Mouse (Mus musculus) MEL (cell line): ENCODE data around the gene Zdhhc8. TPM values are rescaled to one million over a fixed set of nuclear protein-coding genes. Genes with fewer than 3 reads are reported as not detected.

Experiments
- DNase-seq: peaks from one replicate; pipeline ENCODE4 v3.0.0; 2011; ENCODE audit warnings: low read depth, low spot score
- H3K27ac ChIP-seq: 2 replicates; pipeline ENCODE4 v1.5.1; 2012; ENCODE audit warnings: low read depth, mild to moderate bottlenecking, control low read depth, low read length, moderate library complexity; ENCODE audit not compliant: control insufficient read depth
- H3K27me3 ChIP-seq, 2 experiments: fragments of 150-350 bp in 1 of 2; sonication (generic) in 1 of 2; 2 replicates each; pipeline ENCODE4 v1.6.1; 2012; ENCODE audit warnings: low read length in 2 of 2, mild to moderate bottlenecking in 2 of 2, improper control_type of control experiment in 1 of 2, moderate library complexity in 1 of 2; ENCODE audit not compliant: insufficient read depth in 2 of 2, control insufficient read depth in 1 of 2
- H3K36me3 ChIP-seq, 2 experiments: 2 replicates each; pipeline ENCODE4 v1.6.1; 2012 to 2014; ENCODE audit warnings: low read length in 2 of 2, improper control_type of control experiment in 1 of 2, inconsistent platforms in 1 of 2, mild to moderate bottlenecking in 1 of 2; ENCODE audit not compliant: insufficient read depth in 2 of 2, control insufficient read depth in 1 of 2
- H3K4me1 ChIP-seq, 2 experiments: fragments of 150-350 bp in 1 of 2; sonication (generic) in 1 of 2; 2 replicates each; pipeline ENCODE4 v1.6.1; 2012; ENCODE audit warnings: low read length in 2 of 2, improper control_type of control experiment in 1 of 2, mild to moderate bottlenecking in 1 of 2; ENCODE audit not compliant: insufficient read depth in 2 of 2, control insufficient read depth in 1 of 2
- H3K4me3 ChIP-seq, 2 experiments: fragments of 150-350 bp in 1 of 2; sonication (generic) in 1 of 2; 2 replicates each; pipeline ENCODE4 v1.5.1; 2012; ENCODE audit warnings: low read depth in 2 of 2, low read length in 2 of 2, mild to moderate bottlenecking in 2 of 2, moderate library complexity in 2 of 2, control low read depth in 1 of 2, improper control_type of control experiment in 1 of 2; ENCODE audit not compliant: control insufficient read depth in 1 of 2, insufficient read depth in 1 of 2
- H3K79me2 ChIP-seq: 2 replicates; pipeline ENCODE4 v1.6.1; 2012; ENCODE audit warnings: mild to moderate bottlenecking, low read length, moderate library complexity; ENCODE audit not compliant: control insufficient read depth, poor library complexity, insufficient read depth
- H3K9ac ChIP-seq: 2 replicates; pipeline ENCODE4 v1.6.1; 2012; ENCODE audit warnings: low read depth, mild to moderate bottlenecking, control low read depth, low read length, moderate library complexity; ENCODE audit not compliant: control insufficient read depth, poor library complexity, severe bottlenecking
- H3K9me3 ChIP-seq: fragments of 150-350 bp; sonication (generic); replicated peaks from 2 replicates; pipeline ENCODE4 v1.6.1; 2012; ENCODE audit warnings: mild to moderate bottlenecking, low read length, improper control_type of control experiment, moderate library complexity; ENCODE audit not compliant: insufficient read depth
- CHD2 ChIP-seq: IDR thresholded peaks from 2 replicates; pipeline ENCODE4 v1.6.1; 2011; ENCODE audit warnings: low read length, improper control_type of control experiment
- CTCF ChIP-seq, 3 experiments: IDR thresholded peaks in 2 of 3; conservative IDR thresholded peaks in 1 of 3; 2 replicates each; pipeline ENCODE4 v1.5.1; 2011 to 2012; ENCODE audit warnings: low read length in 3 of 3, low read depth in 2 of 3, mild to moderate bottlenecking in 2 of 3, improper control_type of control experiment in 1 of 3, inconsistent platforms in 1 of 3, mixed read lengths in 1 of 3, moderate library complexity in 1 of 3; ENCODE audit not compliant: control insufficient read depth in 1 of 3, insufficient read depth in 1 of 3, poor library complexity in 1 of 3, severe bottlenecking in 1 of 3
- ELF1 ChIP-seq: IDR thresholded peaks from 2 replicates; pipeline ENCODE4 v1.6.1; 2014; ENCODE audit warnings: low read depth, mild to moderate bottlenecking, inconsistent platforms, low read length, improper control_type of control experiment, moderate library complexity
- GATA1 ChIP-seq: IDR thresholded peaks from 2 replicates; pipeline ENCODE4 v1.6.1; 2011; ENCODE audit warnings: low read depth, low read length, improper control_type of control experiment
- HCFC1 ChIP-seq: IDR thresholded peaks from 2 replicates; pipeline ENCODE4 v1.6.1; 2012; ENCODE audit warnings: low read depth, mild to moderate bottlenecking, inconsistent platforms, low read length, improper control_type of control experiment, moderate library complexity
- JUND ChIP-seq: IDR thresholded peaks from 2 replicates; pipeline ENCODE4 v1.6.1; 2011; ENCODE audit warnings: low read depth, mild to moderate bottlenecking, improper control_type of control experiment, low read length
- KAT2A ChIP-seq: conservative IDR thresholded peaks from 2 replicates; pipeline ENCODE4 v1.6.1; 2012; ENCODE audit warnings: low read depth, low read length, improper control_type of control experiment, inconsistent platforms
- MAZ ChIP-seq: IDR thresholded peaks from 2 replicates; pipeline ENCODE4 v1.6.1; 2012; ENCODE audit warnings: low read depth, mild to moderate bottlenecking, inconsistent platforms, low read length, improper control_type of control experiment
- MYB ChIP-seq: IDR thresholded peaks from 2 replicates; pipeline ENCODE4 v1.6.1; 2011; ENCODE audit warnings: mild to moderate bottlenecking, low read depth, low read length, improper control_type of control experiment
- NELFE ChIP-seq: IDR thresholded peaks from 2 replicates; pipeline ENCODE4 v1.6.1; 2011; ENCODE audit warnings: low read depth, low read length, improper control_type of control experiment
- POLR2A ChIP-seq, 2 experiments: IDR thresholded peaks; 2 replicates each; pipeline ENCODE4 v1.6.1; 2011 to 2012; ENCODE audit warnings: low read length in 2 of 2, mild to moderate bottlenecking in 2 of 2, control low read depth in 1 of 2, improper control_type of control experiment in 1 of 2, low read depth in 1 of 2, moderate library complexity in 1 of 2; ENCODE audit not compliant: control insufficient read depth in 1 of 2, insufficient read depth in 1 of 2, poor library complexity in 1 of 2
- SMC3 ChIP-seq: IDR thresholded peaks from 2 replicates; pipeline ENCODE4 v1.6.1; 2011; ENCODE audit warnings: low read depth, low read length, improper control_type of control experiment
- TCF12 ChIP-seq: IDR thresholded peaks from 2 replicates; pipeline ENCODE4 v1.6.1; 2014; ENCODE audit warnings: low read depth, mild to moderate bottlenecking, inconsistent platforms, low read length, improper control_type of control experiment, moderate library complexity
- UBTF ChIP-seq: IDR thresholded peaks from 2 replicates; pipeline ENCODE4 v1.6.1; 2012; ENCODE audit warnings: low read depth, mild to moderate bottlenecking, inconsistent platforms, low read length, improper control_type of control experiment, moderate library complexity, borderline replicate concordance; ENCODE audit not compliant: insufficient read depth
- USF1 ChIP-seq: IDR thresholded peaks from 2 replicates; pipeline ENCODE4 v1.6.1; 2014; ENCODE audit warnings: low read depth, mild to moderate bottlenecking, inconsistent platforms, low read length, improper control_type of control experiment, moderate library complexity
- ZC3H11A ChIP-seq: IDR thresholded peaks from 2 replicates; pipeline ENCODE4 v1.6.1; 2012; ENCODE audit warnings: low read depth, mild to moderate bottlenecking, inconsistent platforms, low read length, improper control_type of control experiment
- ZKSCAN1 ChIP-seq: IDR thresholded peaks from 2 replicates; pipeline ENCODE4 v1.6.1; 2012; ENCODE audit warnings: low read depth, mild to moderate bottlenecking, inconsistent platforms, low read length, improper control_type of control experiment, moderate library complexity
- ZNF384 ChIP-seq: IDR thresholded peaks from 2 replicates; pipeline ENCODE4 v1.6.1; 2012; ENCODE audit warnings: low read depth, mild to moderate bottlenecking, inconsistent platforms, low read length, improper control_type of control experiment
- polyA plus RNA-seq, 2 experiments: library from polyadenylated mRNA; stranded (reverse) in 1 of 2; unstranded in 1 of 2; fragments of >175 nt in 1 of 2; fragments of >200 nt in 1 of 2; gene quantifications; 2 replicates each; pipeline versions ENCODE4 v1.2.1 to v1.2.4; 2012; ENCODE audit warnings: low replicate concordance in 2 of 2, low read depth in 1 of 2; ENCODE audit not compliant: insufficient read length in 2 of 2, insufficient read depth in 1 of 2, missing spikeins in 1 of 2
- total RNA-seq: library from RNA; depleted of rRNA; stranded (reverse); fragments of 300-350 nt; gene quantifications from 2 replicates; pipeline ENCODE4 v1.2.3, GENCODE M21; 2012

Gene Zdhhc8
- total and polyA plus RNA-seq, 3 experiments, result 9.6 to 33.2 TPM; not detected in 1

GRCm38 (mm10) chr16:18221543-18221898 is 13.4 kb downstream of the Zdhhc8 start:
- TF ChIP-seq CTCF (IDR thresholded peaks at IDR 0.05 in 2 of 3, conservative IDR thresholded peaks at IDR 0.05 in 1 of 3; ENCODE audit: control insufficient read depth in 1 of 3, insufficient read depth in 1 of 3, low read depth in 2 of 3, low read length in 3 of 3, poor library complexity in 1 of 3, severe bottlenecking in 1 of 3), result peak; percentile 11 to 67 (median 48); a peak in 4 of 6 replicates
- TF ChIP-seq ZKSCAN1, result no peak
- TF ChIP-seq MAZ, result no peak
- no peak for TF ChIP-seq HCFC1
- H3K36me3 ChIP-seq, result no peaks in the 10 kb centered on the region
- DNase-seq, result peak; percentile 26
- no peaks in the 10 kb centered on the region for H3K9me3 ChIP-seq
- no peaks in the 10 kb centered on the region for H3K27me3 ChIP-seq
- H3K9ac ChIP-seq, result no peak overlapping the region
- no peaks in the 10 kb centered on the region for H3K79me2 ChIP-seq
- H3K27ac ChIP-seq, result no peak overlapping the region
- no peaks in the 10 kb centered on the region for H3K4me1 ChIP-seq
- H3K4me3 ChIP-seq, result no peak overlapping the region

GRCm38 (mm10) chr16:18220856-18221542 is 13.9 kb downstream of the Zdhhc8 start:
- TF ChIP-seq MYB, result no peak

GRCm38 (mm10) chr16:18220001-18220400 is 14.9 kb downstream of the Zdhhc8 start:
- Histone ChIP-seq H3K9me3 (no peaks in the 10 kb centered on the region), H3K36me3 (no peaks in the 10 kb centered on the region), H3K4me1 (no peaks in the 10 kb centered on the region), H3K79me2 (no peaks in the 10 kb centered on the region), H3K4me3 (no peak overlapping the region), H3K27me3 (no peaks in the 10 kb centered on the region), H3K27ac (no peak overlapping the region), H3K9ac (no peak overlapping the region)
- no peak for TF ChIP-seq KAT2A
- no peak for TF ChIP-seq JUND
- TF ChIP-seq USF1, result no peak
- no peak for TF ChIP-seq HCFC1
- no peak for TF ChIP-seq SMC3
- no peak for TF ChIP-seq ELF1
- no peak for TF ChIP-seq TCF12
- TF ChIP-seq POLR2A (IDR thresholded peaks at IDR 0.05; ENCODE audit: control insufficient read depth in 1 of 2, insufficient read depth in 1 of 2, low read depth in 1 of 2, low read length in 2 of 2, poor library complexity in 1 of 2), result no peak
- TF ChIP-seq CHD2, result no peak
- no peak for TF ChIP-seq UBTF
- TF ChIP-seq ZNF384, result no peak
- no peak for TF ChIP-seq NELFE
- TF ChIP-seq ZC3H11A, result no peak
- TF ChIP-seq GATA1, result no peak
- peak; percentile 28 for DNase-seq

More at GRCm38 (mm10) chr16:18220856-18221542, 13.9 kb downstream of the Zdhhc8 start:
- Histone ChIP-seq H3K79me2 (no peaks in the 10 kb centered on the region), H3K4me1 (no peaks in the 10 kb centered on the region), H3K27me3 (no peaks in the 10 kb centered on the region), H3K36me3 (no peaks in the 10 kb centered on the region), H3K9ac (no peak overlapping the region), H3K4me3 (no peak overlapping the region), H3K9me3 (no peaks in the 10 kb centered on the region), H3K27ac (no peak overlapping the region)
- DNase-seq, result no peak
